Mouse (Mus musculus) kidney, postnatal 10 days (tissue): ENCODE measurements at regions not wholly inside any gene's neighbourhood (a gene's known extent, or its start where the extent isn't known, plus 50 kb on each side); places are given as distances from the start of the nearest gene placed in this dataset.

ENCODE experiments used
- DNase-seq: peaks from one replicate; pipeline ENCODE4 v3.0.0; 2021; ENCODE audit warnings: mixed read lengths

- no peak for DNase-seq
Observed at GRCm38 (mm10) chr12:102057979-102058378, 70.6 kb upstream of the Slc24a4 start.

- no peak for DNase-seq
Observed at GRCm38 (mm10) chr12:102058428-102058827, 70.1 kb upstream of the Slc24a4 start.

- peak; percentile 6 for DNase-seq
Observed at GRCm38 (mm10) chr12:102061096-102061495, 67.4 kb upstream of the Slc24a4 start.

- peak; percentile 47 for DNase-seq
Observed at GRCm38 (mm10) chr12:102061657-102062614, 66.6 kb upstream of the Slc24a4 start.

GRCm38 (mm10) chr12:102062648-102063047, 65.9 kb upstream of the Slc24a4 start:
- DNase-seq, result peak; percentile 52

- DNase-seq, result no peak
Observed at GRCm38 (mm10) chr12:102063211-102063610, 65.3 kb upstream of the Slc24a4 start.

- no peak for DNase-seq
Observed at GRCm38 (mm10) chr12:102064710-102065325, 63.7 kb upstream of the Slc24a4 start.

- no peak for DNase-seq
Observed at GRCm38 (mm10) chr12:102067685-102068084, 60.8 kb upstream of the Slc24a4 start.

GRCm38 (mm10) chr12:102069521-102070201, 58.9 kb upstream of the Slc24a4 start:
- DNase-seq, result peak; percentile 22

- DNase-seq, result no peak
Observed at GRCm38 (mm10) chr12:102071888-102072619, 56.5 kb upstream of the Slc24a4 start.

- DNase-seq, result no peak
Observed at GRCm38 (mm10) chr12:102073540-102073939, 55.0 kb upstream of the Slc24a4 start.

- no peak for DNase-seq
Observed at GRCm38 (mm10) chr12:102076298-102076697, 52.2 kb upstream of the Slc24a4 start.
